Mouse (Mus musculus) hindbrain, embryonic 13.5 days (tissue): ENCODE measurements at regions not wholly inside any gene's neighbourhood (a gene's known extent, or its start where the extent isn't known, plus 50 kb on each side); places are given as distances from the start of the nearest gene placed in this dataset.

ENCODE experiments used
- ATAC-seq: fragments of 200-750 bp; cut with Nextera tagmentation; 2 replicates; pipeline ENCODE4 v1.8.0; 2017; ENCODE audit warnings: moderate TSS enrichment; ENCODE audit not compliant: low FRiP score
- H3K27ac ChIP-seq: fragments of 300-500 bp; sonication (generic); 2 replicates; pipeline ENCODE4 v1.5.1; 2015; ENCODE audit warnings: inconsistent platforms, mild to moderate bottlenecking, moderate library complexity
- H3K27me3 ChIP-seq: fragments of 300-500 bp; sonication (generic); 2 replicates; pipeline ENCODE4 v1.6.1; 2015; ENCODE audit warnings: mild to moderate bottlenecking, inconsistent platforms
- H3K36me3 ChIP-seq: fragments of 300-500 bp; sonication (generic); 2 replicates; pipeline ENCODE4 v1.6.1; 2015; ENCODE audit warnings: mild to moderate bottlenecking, inconsistent platforms
- H3K4me1 ChIP-seq: fragments of 300-500 bp; sonication (generic); replicated peaks from 2 replicates; pipeline ENCODE4 v1.6.1; 2015; ENCODE audit warnings: inconsistent platforms
- H3K4me2 ChIP-seq: fragments of 300-500 bp; sonication (generic); 2 replicates; pipeline ENCODE4 v1.6.1; 2015; ENCODE audit warnings: inconsistent platforms, mild to moderate bottlenecking, moderate library complexity
- H3K4me3 ChIP-seq: fragments of 300-500 bp; sonication (generic); 2 replicates; pipeline ENCODE4 v1.5.1; 2015; ENCODE audit warnings: mild to moderate bottlenecking, inconsistent platforms
- H3K9ac ChIP-seq: fragments of 300-500 bp; sonication (generic); 2 replicates; pipeline ENCODE4 v1.6.1; 2015; ENCODE audit warnings: mild to moderate bottlenecking, inconsistent platforms
- H3K9me3 ChIP-seq: fragments of 300-500 bp; sonication (generic); 2 replicates; pipeline ENCODE4 v1.6.1; 2016; ENCODE audit warnings: inconsistent platforms
- WGBS: fragments of 180-500 bp; shearing (Covaris S2); methylation state at CpG from one replicate; pipeline ENCODE4 v1.1.7; 2015; 5-methylcytosine and 5-hydroxymethylcytosine counted together

DNA sequence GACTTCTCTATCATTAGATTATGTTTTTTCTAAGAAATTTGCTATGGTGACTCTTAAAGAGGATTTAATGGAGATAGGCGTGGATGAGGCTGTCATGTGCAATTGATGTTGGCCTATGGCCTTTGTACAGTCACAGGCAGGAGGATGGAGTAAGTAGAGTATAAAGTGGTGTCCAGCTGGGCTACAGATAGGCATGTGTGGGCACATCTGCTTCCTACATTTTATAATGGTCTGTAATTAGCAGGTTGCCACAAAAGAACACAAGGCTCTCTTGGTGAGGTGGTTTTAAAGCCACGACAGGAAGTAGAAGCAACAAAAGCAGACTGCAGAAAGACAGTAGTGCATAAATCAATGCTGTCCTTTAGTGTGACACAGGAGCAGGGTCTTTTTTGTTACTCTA is 1391.6 kb upstream of the A1bg start:
- no peaks in the 10 kb centered on the region for H3K9me3 ChIP-seq
- H3K36me3 ChIP-seq, result no peaks in the 10 kb centered on the region
- no peaks in the 10 kb centered on the region for H3K27me3 ChIP-seq
- no peak overlapping the region for H3K4me2 ChIP-seq
- no peak for ATAC-seq
- no peak overlapping the region for H3K9ac ChIP-seq
- WGBS, result 34% methylated on average over 2 of the region's 2 CpGs
- no peak overlapping the region for H3K27ac ChIP-seq
- H3K4me3 ChIP-seq, result no peak overlapping the region
- H3K4me1 ChIP-seq, result no peaks in the 10 kb centered on the region

- Histone ChIP-seq H3K4me1 (no peaks in the 10 kb centered on the region), H3K36me3 (no peaks in the 10 kb centered on the region), H3K4me2 (no peak overlapping the region), H3K9ac (no peak overlapping the region), H3K4me3 (no peak overlapping the region), H3K27me3 (no peaks in the 10 kb centered on the region), H3K9me3 (no peaks in the 10 kb centered on the region), H3K27ac (no peak overlapping the region)
- 88% methylated on average over 3 of the region's 3 CpGs for WGBS
- ATAC-seq, result no peak
These were observed 1379.4 kb upstream of the A1bg start for GRCm38 (mm10) chr15:62302233-62302632.

DNA sequence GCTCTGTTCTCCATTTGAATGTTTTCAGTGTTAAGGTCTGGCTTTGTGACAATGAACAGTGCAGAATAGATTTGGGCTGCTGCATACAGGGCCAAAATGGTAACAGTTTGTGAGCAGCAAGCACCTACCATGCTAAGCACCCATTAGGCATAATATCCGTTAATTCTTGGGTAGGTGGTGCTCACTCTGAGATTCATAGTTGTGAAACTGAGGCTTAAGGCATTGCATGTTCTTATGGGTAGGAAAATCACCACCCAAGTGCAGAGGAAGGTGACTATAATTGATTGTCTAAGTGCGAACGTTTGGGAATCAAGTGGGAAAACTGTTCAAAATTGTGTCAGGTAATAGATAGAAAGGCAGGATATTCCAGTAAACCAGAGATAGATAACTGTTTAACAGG is 1378.8 kb upstream of the A1bg start:
- Histone ChIP-seq H3K4me3 (no peak overlapping the region), H3K4me2 (no peak overlapping the region), H3K27ac (no peak overlapping the region), H3K27me3 (no peaks in the 10 kb centered on the region), H3K36me3 (no peaks in the 10 kb centered on the region), H3K4me1 (no peaks in the 10 kb centered on the region), H3K9me3 (no peaks in the 10 kb centered on the region), H3K9ac (no peak overlapping the region)
- no peak for ATAC-seq
- WGBS, result 94% methylated on average over 3 of the region's 3 CpGs

DNA sequence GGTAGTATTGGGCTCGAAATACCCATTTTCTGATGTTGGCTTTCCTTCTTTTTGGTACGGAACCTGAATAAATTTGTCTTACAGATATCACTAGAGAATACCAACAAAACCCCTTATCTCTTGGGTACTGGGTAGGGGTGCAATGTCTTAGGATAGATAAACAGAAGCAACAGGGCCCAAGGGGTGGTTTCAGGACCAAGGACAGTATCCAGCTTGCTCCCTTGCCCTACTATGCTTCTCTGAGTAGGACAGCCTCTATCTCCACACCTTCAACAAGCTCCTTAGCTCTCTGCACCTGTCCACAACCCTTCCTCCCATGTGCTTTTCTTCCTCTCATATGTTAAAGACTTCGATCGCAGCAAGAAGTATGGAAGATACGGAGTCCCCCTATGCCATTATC is 1374.3 kb upstream of the A1bg start:
- H3K4me1 ChIP-seq, result peaks cover 7% of the 10 kb centered on the region
- no peak overlapping the region for H3K4me3 ChIP-seq
- H3K4me2 ChIP-seq, result no peak overlapping the region
- H3K9me3 ChIP-seq, result no peaks in the 10 kb centered on the region
- no peaks in the 10 kb centered on the region for H3K36me3 ChIP-seq
- 94% methylated on average over 5 of the region's 5 CpGs for WGBS
- no peak overlapping the region for H3K27ac ChIP-seq
- no peak for ATAC-seq
- no peak overlapping the region for H3K9ac ChIP-seq
- H3K27me3 ChIP-seq, result no peaks in the 10 kb centered on the region

DNA sequence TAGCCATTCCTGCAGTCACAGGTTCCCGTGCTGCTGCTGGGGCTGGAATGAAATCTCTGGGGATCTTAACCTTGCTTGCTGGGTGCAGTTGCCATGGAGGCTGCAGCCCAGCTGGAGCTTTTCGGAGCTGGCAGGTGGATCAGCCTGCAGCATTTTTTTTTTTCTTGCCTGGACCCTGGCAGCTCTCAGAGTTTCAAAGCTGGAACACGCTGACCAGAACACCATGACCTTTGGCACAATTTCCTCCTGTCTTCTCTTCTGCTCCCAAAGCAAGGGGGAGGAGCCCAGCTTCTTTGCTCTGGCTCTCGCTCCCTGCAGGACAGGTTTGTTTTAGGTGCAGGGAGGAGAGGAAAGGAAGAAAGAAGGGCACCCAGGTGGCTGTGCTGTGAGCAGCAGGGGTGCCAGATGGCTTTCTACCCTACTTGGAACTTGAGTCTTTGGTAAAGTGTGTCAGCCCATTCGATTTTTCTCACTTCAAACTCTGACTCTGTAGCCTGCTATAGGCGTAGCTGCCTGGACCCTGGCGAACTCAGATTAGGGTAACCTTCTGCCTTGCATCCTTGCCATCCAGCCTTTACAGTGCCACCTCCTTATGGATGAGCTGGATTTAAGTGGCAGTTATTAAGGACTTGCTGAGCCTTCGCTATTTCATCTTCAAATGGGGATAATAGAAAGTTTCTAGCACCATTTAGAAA is 1372.6 kb upstream of the A1bg start:
- Histone ChIP-seq H3K27me3 (no peaks in the 10 kb centered on the region), H3K9me3 (no peaks in the 10 kb centered on the region), H3K4me3 (no peak overlapping the region), H3K4me2 (no peak overlapping the region), H3K36me3 (no peaks in the 10 kb centered on the region), H3K27ac (no peak overlapping the region), H3K4me1 (peaks cover 7% of the 10 kb centered on the region), H3K9ac (0 out of 2 replicates have a peak overlapping the region, but pooled peaks have one; percentile 19)
- no peak for ATAC-seq
- 33% methylated on average over 8 of the region's 8 CpGs for WGBS

GRCm38 (mm10) chr15:62294786-62295185 is 1372.0 kb upstream of the A1bg start:
- no peaks in the 10 kb centered on the region for H3K27me3 ChIP-seq
- H3K4me1 ChIP-seq, result peaks cover 7% of the 10 kb centered on the region
- no peak overlapping the region for H3K27ac ChIP-seq
- no peak overlapping the region for H3K4me3 ChIP-seq
- ATAC-seq, result no peak
- no peaks in the 10 kb centered on the region for H3K9me3 ChIP-seq
- H3K9ac ChIP-seq, result no peak overlapping the region
- H3K36me3 ChIP-seq, result no peaks in the 10 kb centered on the region
- H3K4me2 ChIP-seq, result no peak overlapping the region
- WGBS, result 61% methylated on average over 3 of the region's 3 CpGs

- no peak overlapping the region for H3K4me2 ChIP-seq
- no peaks in the 10 kb centered on the region for H3K9me3 ChIP-seq
- WGBS, result 89% methylated on average over 3 of the region's 3 CpGs
- no peaks in the 10 kb centered on the region for H3K27me3 ChIP-seq
- no peak overlapping the region for H3K4me3 ChIP-seq
- H3K36me3 ChIP-seq, result no peaks in the 10 kb centered on the region
- no peak overlapping the region for H3K27ac ChIP-seq
- ATAC-seq, result no peak
- H3K4me1 ChIP-seq, result peaks cover 7% of the 10 kb centered on the region
- no peak overlapping the region for H3K9ac ChIP-seq
These were observed 1370.1 kb upstream of the A1bg start for GRCm38 (mm10) chr15:62292876-62293275.

GRCm38 (mm10) chr15:62290687-62291086 is 1367.9 kb upstream of the A1bg start:
- WGBS, result 81% methylated on average over 4 of the region's 4 CpGs

DNA sequence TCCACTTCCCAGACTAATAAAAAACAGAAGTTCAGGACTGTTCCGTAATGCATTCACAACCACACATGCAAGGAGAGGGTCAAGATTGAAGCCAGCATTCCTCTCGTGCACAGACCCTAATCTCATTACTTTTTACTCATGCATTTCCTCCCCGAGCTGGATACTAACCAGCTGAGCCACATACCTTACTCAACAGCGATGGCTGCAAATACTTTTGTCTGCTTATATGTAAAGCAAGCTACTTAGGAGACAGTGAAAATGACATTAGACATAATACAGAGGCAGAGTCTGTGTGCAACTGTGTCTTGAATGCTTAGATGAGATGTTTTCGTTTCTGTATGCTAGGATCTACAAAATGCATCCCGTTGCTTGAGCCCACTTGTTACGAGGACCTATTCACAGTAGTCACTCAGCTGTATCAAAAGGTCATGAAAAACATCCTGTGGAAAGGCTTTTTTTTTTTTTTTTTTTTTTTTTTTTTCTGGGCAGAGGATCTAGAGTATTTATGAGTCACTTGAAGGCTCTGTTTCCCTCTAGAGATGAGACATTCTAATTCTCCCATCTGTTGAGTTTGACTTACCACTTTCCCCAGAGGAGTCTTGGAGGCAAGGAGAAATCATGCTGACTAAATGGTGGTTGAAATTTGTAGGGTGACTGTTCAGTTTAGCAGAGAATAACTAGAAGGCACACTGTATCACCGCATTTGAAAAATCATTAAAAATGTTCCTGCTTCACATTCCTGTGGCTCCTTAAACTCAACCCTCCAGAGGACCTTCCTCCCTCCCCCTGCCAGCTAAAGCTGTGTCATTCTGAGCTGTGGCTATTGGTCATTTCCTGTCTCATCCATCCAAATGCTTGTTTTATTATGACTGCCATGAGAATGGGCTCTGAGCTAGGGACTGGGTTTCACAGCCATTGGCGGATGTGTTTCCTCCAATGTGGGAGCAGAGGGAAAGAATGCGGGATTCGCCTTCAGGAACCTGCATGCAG is 1364.1 kb upstream of the A1bg start:
- no peaks in the 10 kb centered on the region for H3K27me3 ChIP-seq
- no peaks in the 10 kb centered on the region for H3K9me3 ChIP-seq
- no peak overlapping the region for H3K27ac ChIP-seq
- 59% methylated on average over 11 of the region's 11 CpGs for WGBS
- H3K9ac ChIP-seq, result no peak overlapping the region
- no peak overlapping the region for H3K4me2 ChIP-seq
- no peak for ATAC-seq
- H3K36me3 ChIP-seq, result no peaks in the 10 kb centered on the region
- H3K4me1 ChIP-seq, result peaks cover 18% of the 10 kb centered on the region
- no peak overlapping the region for H3K4me3 ChIP-seq

More at GRCm38 (mm10) chr15:62290687-62291086, 1367.9 kb upstream of the A1bg start:
- H3K27me3 ChIP-seq, result no peaks in the 10 kb centered on the region
- H3K4me3 ChIP-seq, result no peak overlapping the region
- peaks cover 11% of the 10 kb centered on the region for H3K4me1 ChIP-seq
- no peaks in the 10 kb centered on the region for H3K9me3 ChIP-seq
- no peak overlapping the region for H3K9ac ChIP-seq
- no peaks in the 10 kb centered on the region for H3K36me3 ChIP-seq
- H3K4me2 ChIP-seq, result no peak overlapping the region
- no peak for ATAC-seq
- H3K27ac ChIP-seq, result no peak overlapping the region

DNA sequence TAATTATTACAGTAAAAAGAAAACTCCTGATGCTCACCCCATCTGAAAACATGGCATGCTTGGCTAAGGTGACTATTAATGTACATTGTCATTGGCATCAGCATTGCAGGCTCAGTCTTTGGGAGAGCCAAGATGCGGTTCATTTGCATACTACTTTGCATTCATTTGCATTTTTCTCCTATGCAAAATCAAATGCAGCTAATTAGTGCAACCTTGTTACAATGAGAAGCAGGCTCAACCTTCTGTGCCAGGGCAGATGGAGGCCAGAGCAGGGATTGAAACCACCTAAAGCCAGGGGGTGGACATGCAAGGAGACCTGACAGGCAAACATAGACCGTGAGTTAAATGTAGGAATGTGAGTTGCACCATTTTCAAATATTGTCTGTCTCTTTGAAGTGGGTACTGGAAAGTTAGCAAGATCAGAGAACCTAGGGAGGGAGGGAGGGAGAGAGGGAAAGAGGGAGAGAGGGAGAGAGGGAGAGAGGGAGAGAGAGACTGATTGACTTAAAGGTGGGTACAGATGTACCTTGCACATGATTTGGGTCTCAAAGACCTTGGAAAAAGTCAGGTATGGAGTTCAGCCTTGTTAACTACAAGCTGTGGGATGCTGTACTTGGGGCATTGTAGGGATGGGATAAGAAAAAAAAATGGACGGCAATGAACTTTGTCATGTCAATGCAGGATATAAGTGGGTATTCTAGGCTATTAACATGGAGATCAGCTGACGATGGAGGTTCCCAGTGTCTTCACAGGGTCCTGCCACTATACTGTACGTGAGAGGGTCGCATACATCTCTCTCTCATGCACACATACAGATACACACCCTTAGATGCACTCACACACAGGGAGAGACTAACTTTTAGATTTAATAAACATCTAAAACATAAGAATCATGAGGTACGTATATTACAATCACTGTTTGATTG is 1362.1 kb upstream of the A1bg start:
- no peaks in the 10 kb centered on the region for H3K27me3 ChIP-seq
- H3K9me3 ChIP-seq, result no peaks in the 10 kb centered on the region
- ATAC-seq, result peak; percentile 76
- H3K4me1 ChIP-seq, result peaks cover 18% of the 10 kb centered on the region
- no peak overlapping the region for H3K9ac ChIP-seq
- 76% methylated on average over 7 of the region's 7 CpGs for WGBS
- no peak overlapping the region for H3K4me3 ChIP-seq
- H3K4me2 ChIP-seq, result no peak overlapping the region
- no peaks in the 10 kb centered on the region for H3K36me3 ChIP-seq
- H3K27ac ChIP-seq, result peak overlapping the region; percentile 31; the same call in 1 of the 2 replicates

GRCm38 (mm10) chr15:62283661-62284429 is 1361.0 kb upstream of the A1bg start:
- peak overlapping the region; percentile 31; the same call in 1 of the 2 replicates for H3K27ac ChIP-seq
- H3K9ac ChIP-seq, result no peak overlapping the region
- no peak overlapping the region for H3K4me2 ChIP-seq
- peaks cover 18% of the 10 kb centered on the region for H3K4me1 ChIP-seq
- ATAC-seq, result no peak
- no peaks in the 10 kb centered on the region for H3K9me3 ChIP-seq
- 64% methylated on average over 6 of the region's 6 CpGs for WGBS
- H3K4me3 ChIP-seq, result no peak overlapping the region
- no peaks in the 10 kb centered on the region for H3K36me3 ChIP-seq
- H3K27me3 ChIP-seq, result no peaks in the 10 kb centered on the region
